Mouse (Mus musculus) thymus, postnatal 4 days (tissue): ENCODE data around the gene Slc2a6.
A peak's percentile ranks its signal among the peaks of the same experiment; 100 is the strongest.

Experiments used
- DNase-seq: peaks from one replicate; pipeline ENCODE4 v3.0.0; 2021

Gene Slc2a6

DNA sequence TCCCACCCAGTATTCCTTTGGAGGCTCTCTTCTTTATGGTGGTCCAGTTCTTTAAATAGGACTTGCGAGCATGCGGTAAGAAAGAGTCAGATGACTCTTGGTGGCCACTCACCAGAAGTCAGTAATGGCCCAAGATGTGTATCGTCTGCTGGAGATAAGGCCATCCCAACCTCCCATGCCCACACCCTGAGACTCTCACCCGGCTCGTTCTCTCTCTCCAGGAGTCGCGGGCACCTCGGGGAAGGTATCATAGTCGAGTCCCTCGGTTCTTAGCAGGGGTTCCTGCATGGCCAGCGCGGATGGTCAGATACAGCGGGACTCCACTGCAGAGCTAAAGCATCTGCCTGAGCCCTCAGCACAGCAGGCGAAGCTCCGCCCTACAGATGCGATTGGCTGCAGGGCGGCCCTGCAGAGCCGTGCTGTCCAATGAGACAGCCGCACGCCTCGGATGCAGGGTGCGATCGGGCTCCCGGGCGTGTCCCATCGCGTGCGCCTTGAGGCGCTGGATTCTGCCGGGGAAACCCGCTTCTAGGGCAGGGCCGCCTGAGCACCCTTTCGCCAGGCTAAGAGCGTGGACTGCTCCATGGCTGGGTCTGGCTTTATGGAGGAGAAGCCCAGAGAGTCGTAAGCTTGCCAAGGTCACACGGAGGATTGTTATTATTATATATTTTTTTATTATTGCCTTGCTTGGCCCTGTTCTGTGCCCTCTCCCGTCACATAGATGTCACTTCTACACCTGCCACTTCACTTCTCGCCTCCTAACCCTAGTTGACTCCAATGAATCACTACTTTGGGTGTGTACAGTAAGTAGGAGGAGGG, at the start of gene Slc2a6:
Gene Slc2a6 (minus strand): TSS at position 381 of the 819 bp plus-strand sequence.
- peak; percentile 89 for DNase-seq

- peak; percentile 62 for DNase-seq
These were observed 47.7 kb upstream of the Slc2a6 start for GRCm38 (mm10) chr2:27075485-27075884.

GRCm38 (mm10) chr2:27074804-27075203, 47.0 kb upstream of the Slc2a6 start:
- no peak for DNase-seq

GRCm38 (mm10) chr2:27073407-27073806, 45.6 kb upstream of the Slc2a6 start:
- DNase-seq: no peak

- DNase-seq: peak; percentile 14
These were observed 44.2 kb upstream of the Slc2a6 start, which contains the start of gene Mymk for GRCm38 (mm10) chr2:27071978-27072377. Gene Mymk, minus strand, starts transcription at chr2:27072179.

GRCm38 (mm10) chr2:27071137-27071536, 43.3 kb upstream of the Slc2a6 start:
- DNase-seq: peak; percentile 38

DNA sequence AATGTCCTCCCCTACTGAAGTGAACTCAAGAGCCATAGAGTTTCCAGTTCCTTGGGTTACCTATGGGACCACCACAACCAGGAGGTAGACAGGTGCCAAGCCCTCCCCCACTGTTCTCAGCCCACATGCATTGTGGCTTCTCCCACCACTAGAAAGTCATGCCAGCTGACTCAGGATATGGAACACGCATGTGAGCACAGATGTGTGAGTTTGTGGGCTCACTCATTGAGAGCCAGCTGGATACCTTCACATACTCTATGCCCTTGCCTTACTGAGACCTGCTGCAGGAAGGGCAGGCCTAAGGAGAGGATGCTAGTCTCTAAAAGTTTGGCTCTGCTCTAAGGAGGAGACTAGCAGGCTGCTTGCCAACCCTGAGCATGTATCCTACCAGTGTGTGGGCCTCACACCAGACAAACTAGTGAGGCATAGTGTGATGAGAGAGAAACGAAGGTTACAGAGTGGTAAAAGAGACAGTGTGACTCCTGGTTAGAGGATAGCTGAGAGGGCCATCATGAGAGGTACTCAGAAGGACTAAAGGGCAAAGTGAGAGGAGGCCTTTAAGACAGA, 42.5 kb upstream of the Slc2a6 start:
- DNase-seq: peak; percentile 65

GRCm38 (mm10) chr2:27069646-27070045, 41.8 kb upstream of the Slc2a6 start:
- no peak for DNase-seq

- no peak for DNase-seq
These were observed 40.2 kb upstream of the Slc2a6 start for GRCm38 (mm10) chr2:27067996-27068395.

- no peak for DNase-seq
These were observed 39.3 kb upstream of the Slc2a6 start for GRCm38 (mm10) chr2:27067124-27067523.

DNA sequence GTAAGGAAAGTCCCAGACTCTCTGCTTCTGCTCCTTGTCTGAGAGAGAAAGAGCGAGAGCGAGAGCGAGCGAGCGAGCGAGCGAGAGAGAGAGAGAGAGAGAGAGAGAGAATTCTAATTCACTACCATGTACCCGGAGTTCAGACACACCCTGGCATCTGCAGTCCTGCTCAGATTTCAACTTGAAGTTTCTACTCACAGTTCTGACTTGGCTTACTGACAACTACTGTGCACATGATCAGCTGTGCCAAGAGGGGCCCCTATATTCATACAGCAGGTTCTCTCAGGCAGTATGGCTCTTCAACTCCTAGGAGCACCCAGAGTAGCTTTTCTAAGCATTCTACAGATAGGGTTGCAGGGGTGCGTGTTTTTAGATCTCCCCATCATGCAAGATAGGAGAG, 31.4 kb upstream of the Slc2a6 start:
- no peak for DNase-seq

GRCm38 (mm10) chr2:27058751-27059150, 31.0 kb upstream of the Slc2a6 start:
- no peak for DNase-seq

DNA sequence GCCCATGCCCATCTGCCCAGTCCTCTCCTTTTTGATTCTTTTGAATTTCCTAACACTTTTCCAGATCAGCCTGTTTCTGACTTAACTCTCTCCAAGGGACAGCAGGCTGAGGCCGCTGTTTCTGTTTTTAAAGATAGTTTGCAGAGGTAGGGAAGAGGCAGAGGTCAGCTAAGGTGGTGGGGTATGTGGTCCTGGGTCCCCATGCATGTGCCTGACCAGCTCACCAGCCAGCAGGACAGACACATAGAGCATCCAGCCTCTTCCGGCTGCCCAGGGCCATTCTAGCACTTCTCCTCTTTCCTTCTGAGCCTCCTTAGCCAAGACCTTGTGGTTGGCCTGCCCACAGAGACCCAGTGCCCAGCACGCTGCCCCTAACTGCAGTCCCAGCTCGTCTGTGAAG, 30.5 kb upstream of the Slc2a6 start:
- DNase-seq: no peak

DNA sequence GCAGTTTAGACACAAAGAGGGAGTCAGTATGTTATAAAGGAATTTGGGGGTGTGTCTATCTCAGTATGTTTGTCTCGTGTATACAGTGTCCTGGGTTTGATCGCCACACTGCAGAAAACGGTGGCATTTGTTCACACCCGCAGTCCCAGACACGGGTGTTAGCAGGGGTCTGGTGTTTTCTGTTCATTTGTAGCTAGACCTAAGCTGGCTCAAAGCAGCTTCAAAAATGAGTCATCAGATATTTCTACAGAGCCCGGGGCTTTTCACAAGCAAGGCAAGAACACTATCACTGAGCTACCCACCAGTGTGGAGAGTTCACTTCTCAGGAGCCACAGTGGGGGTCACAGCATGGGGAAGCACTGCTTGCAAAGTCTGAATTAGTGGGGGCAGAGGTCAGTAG, 21.6 kb upstream of the Slc2a6 start:
- DNase-seq: peak; percentile 3

GRCm38 (mm10) chr2:27045979-27046770, 18.4 kb upstream of the Slc2a6 start:
- peak; percentile 5 for DNase-seq

DNA sequence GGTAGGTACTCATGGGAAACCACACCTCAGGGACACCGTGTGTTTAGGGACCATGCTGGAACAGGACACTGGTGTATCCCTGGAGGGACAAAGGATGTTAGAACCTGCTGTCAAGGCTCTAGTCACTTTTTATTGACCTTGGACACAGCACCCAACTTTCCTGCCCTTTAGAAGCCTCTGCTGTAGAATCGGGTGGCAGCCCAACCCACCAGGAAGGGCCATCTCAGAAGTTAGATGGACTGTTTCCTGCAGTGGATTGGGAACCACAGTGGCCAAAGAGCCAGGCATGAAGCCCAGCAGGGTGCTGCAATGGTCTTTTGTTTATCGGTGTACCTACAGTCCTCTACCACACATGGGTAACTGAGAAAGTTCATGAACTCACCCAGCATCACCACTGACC, 16.8 kb upstream of the Slc2a6 start:
- DNase-seq: peak; percentile 4

DNA sequence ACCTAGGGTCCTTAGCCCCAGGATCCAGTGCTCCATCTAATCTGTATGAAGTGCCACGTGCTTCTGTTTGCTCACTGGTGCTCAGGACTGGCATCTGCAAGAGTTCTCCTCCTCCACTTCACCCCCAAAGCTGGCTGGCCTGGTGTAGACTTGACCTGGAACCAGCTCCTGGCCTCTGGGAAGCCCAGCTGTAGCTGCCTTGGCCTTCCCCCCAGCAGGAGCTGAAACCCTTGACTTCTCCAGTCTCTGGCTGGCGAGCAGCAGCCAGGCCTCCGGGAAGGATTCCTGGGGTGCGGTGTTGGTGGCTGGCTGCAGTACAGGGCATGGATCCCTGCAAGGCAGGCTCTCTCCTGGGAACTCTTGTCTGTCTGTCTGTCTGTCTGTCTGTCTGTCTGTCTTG, 16.4 kb upstream of the Slc2a6 start:
- peak; percentile 11 for DNase-seq

DNA sequence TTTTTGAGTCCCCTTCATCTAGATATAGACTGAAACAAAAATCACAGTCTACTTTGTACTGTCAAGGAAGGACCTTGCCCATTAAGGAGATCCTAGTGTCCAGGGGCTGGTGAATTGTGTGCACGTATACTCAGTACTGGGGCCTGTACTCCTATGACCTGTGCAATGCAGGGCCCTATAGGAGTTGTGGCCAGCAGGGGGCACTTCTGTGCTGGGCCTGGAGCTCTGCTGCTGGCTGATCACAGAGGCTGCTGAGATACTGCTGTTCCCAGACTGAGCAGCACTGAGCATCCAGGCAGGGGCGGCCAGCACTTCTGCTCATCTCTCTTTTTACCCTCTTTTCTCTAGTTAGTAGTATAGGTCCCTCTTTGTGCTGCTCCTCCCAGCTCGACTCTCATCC, 15.7 kb upstream of the Slc2a6 start:
- peak; percentile 96 for DNase-seq

GRCm38 (mm10) chr2:27042131-27042844, 14.5 kb upstream of the Slc2a6 start:
- peak; percentile 7 for DNase-seq

- DNase-seq: peak; percentile 77
These were observed 11.5 kb upstream of the Slc2a6 start for GRCm38 (mm10) chr2:27039286-27039685.

- peak; percentile 86 for DNase-seq
These were observed 10.8 kb upstream of the Slc2a6 start for GRCm38 (mm10) chr2:27038596-27038995.

DNA sequence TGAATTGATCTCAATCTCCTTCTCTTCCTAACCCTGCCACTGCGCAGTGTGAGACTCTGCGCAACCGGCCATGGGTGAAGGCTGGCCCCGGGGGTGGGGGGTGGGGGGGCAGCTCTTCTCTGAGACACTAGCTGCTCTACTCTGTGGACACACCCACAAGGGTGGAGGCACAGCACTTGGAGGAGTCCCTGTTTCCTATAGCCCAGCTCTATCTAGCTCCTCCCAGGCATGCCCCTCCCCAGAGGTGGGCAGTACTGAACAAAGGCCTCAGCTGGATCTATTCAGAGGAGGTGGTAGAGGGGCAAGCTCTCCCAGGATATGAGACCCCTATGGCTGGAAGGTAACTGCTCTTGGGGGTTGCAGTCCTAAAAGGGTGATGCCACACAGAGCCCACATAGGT, 9.2 kb upstream of the Slc2a6 start:
- peak; percentile 8 for DNase-seq

DNA sequence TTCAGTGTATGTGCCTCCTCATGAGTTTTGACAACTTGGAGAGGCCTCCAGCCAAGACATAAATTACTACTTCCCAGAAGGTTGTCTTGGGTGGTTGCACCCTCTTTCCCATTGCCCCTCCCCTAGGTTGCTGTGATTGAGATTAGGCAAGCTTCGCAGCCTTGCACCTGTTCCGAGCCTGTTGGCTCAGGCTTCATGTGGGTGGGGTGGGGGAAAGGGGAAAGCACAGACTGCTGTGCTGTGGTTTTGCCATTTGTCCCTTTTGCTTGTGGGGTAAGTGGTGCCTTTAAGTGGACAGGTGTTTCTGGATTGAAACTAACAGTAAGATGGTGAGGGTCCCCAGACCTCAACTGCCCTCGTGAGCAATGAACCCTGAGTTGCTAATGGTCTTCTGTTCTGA, 8.2 kb upstream of the Slc2a6 start:
- peak; percentile 4 for DNase-seq
